Mouse (Mus musculus): Measurements from ENCODE around the gene Mad1l1. TPM values are rescaled to one million over a fixed set of nuclear protein-coding genes. Genes with fewer than 3 reads are reported as not detected.

Gene Mad1l1
- polyA plus RNA-seq, 1 experiment from 2014 or later, result 25.2 TPM

Other genes with a start within 250 kb of the Mad1l1 start
- gene Nudt1, start 104 bp upstream of the Mad1l1 start, polyA plus RNA-seq (2015; fragmentation: Nextera tagmentation; extraction: Ambion mirVana), result 28.2 and 31.3 TPM in 2 replicates
- 14.7 and 15.1 TPM in 2 replicates for gene Mrm2, start 10.3 kb upstream of the Mad1l1 start, polyA plus RNA-seq (2015; fragmentation: Nextera tagmentation; extraction: Ambion mirVana)
- gene Snx8, start 67.7 kb upstream of the Mad1l1 start, polyA plus RNA-seq (2015; fragmentation: Nextera tagmentation; extraction: Ambion mirVana), result 15.0 and 16.1 TPM in 2 replicates
- gene Eif3b, start 97.8 kb upstream of the Mad1l1 start, polyA plus RNA-seq (2015; fragmentation: Nextera tagmentation; extraction: Ambion mirVana), result 80.5 and 82.6 TPM in 2 replicates
- gene Gm4869, start 124.1 kb upstream of the Mad1l1 start, polyA plus RNA-seq (2015; fragmentation: Nextera tagmentation; extraction: Ambion mirVana), result 0.07 and 0.08 TPM in 2 replicates
- gene Chst12, start 184.0 kb upstream of the Mad1l1 start, polyA plus RNA-seq (2015; fragmentation: Nextera tagmentation; extraction: Ambion mirVana), result 16.2 and 17.5 TPM in 2 replicates
- not detected in 2 replicates for gene Grifin, start 243.5 kb upstream of the Mad1l1 start, polyA plus RNA-seq (2015; fragmentation: Nextera tagmentation; extraction: Ambion mirVana)

Measured in heart, embryonic 13.5 days (tissue).